Mouse (Mus musculus) liver, postnatal 0 days (tissue): ENCODE data around the gene Acsbg1.

Experiments used
- CTCF ChIP-seq: sonication (generic); IDR thresholded peaks from 2 replicates; pipeline ENCODE4 v1.5.1; 2016; ENCODE audit warnings: antibody characterized with exemption, low read depth
- EP300 ChIP-seq: IDR thresholded peaks from 2 replicates; pipeline ENCODE4 v1.6.1; 2016; ENCODE audit warnings: antibody characterized with exemption, low read depth, mild to moderate bottlenecking

GRCm38 (mm10) chr9:54655846-54656245, 5.8 kb downstream of the Acsbg1 start:
- no peak for TF ChIP-seq CTCF
- TF ChIP-seq EP300 = no peak
